Mouse (Mus musculus) MEL (cell line): ENCODE data around the gene Kif3b.

Experiments
- CTCF ChIP-seq, 3 experiments: IDR thresholded peaks in 2 of 3; conservative IDR thresholded peaks in 1 of 3; 2 replicates each; pipeline ENCODE4 v1.5.1; 2011 to 2012; ENCODE audit warnings: low read length in 3 of 3, low read depth in 2 of 3, mild to moderate bottlenecking in 2 of 3, improper control_type of control experiment in 1 of 3, inconsistent platforms in 1 of 3, mixed read lengths in 1 of 3, moderate library complexity in 1 of 3; ENCODE audit not compliant: control insufficient read depth in 1 of 3, insufficient read depth in 1 of 3, poor library complexity in 1 of 3, severe bottlenecking in 1 of 3
- EP300 ChIP-seq, 2 experiments: IDR thresholded peaks; 2 replicates each; pipeline ENCODE4 v1.6.1; 2011; ENCODE audit warnings: improper control_type of control experiment in 2 of 2, low read length in 2 of 2, low read depth in 1 of 2, mild to moderate bottlenecking in 1 of 2
- MAX ChIP-seq: IDR thresholded peaks from 2 replicates; pipeline ENCODE4 v1.6.1; 2011; ENCODE audit warnings: low read length, improper control_type of control experiment
- MXI1 ChIP-seq: IDR thresholded peaks from 2 replicates; pipeline ENCODE4 v1.6.1; 2011; ENCODE audit warnings: mild to moderate bottlenecking, low read depth, low read length, improper control_type of control experiment
- POLR2A ChIP-seq, 2 experiments: IDR thresholded peaks; 2 replicates each; pipeline ENCODE4 v1.6.1; 2011 to 2012; ENCODE audit warnings: low read length in 2 of 2, mild to moderate bottlenecking in 2 of 2, control low read depth in 1 of 2, improper control_type of control experiment in 1 of 2, low read depth in 1 of 2, moderate library complexity in 1 of 2; ENCODE audit not compliant: control insufficient read depth in 1 of 2, insufficient read depth in 1 of 2, poor library complexity in 1 of 2
- POLR2AphosphoS2 ChIP-seq: IDR thresholded peaks from 2 replicates; pipeline ENCODE4 v1.6.1; 2011; ENCODE audit warnings: low read length, improper control_type of control experiment
- ZMIZ1 ChIP-seq: IDR thresholded peaks from 2 replicates; pipeline ENCODE4 v1.6.1; 2012; ENCODE audit warnings: low read depth, mild to moderate bottlenecking, inconsistent platforms, low read length, improper control_type of control experiment, moderate library complexity
- ZNF384 ChIP-seq: IDR thresholded peaks from 2 replicates; pipeline ENCODE4 v1.6.1; 2012; ENCODE audit warnings: low read depth, mild to moderate bottlenecking, inconsistent platforms, low read length, improper control_type of control experiment

- TF ChIP-seq POLR2A (IDR thresholded peaks at IDR 0.05; ENCODE audit: control insufficient read depth in 1 of 2, insufficient read depth in 1 of 2, low read depth in 1 of 2, low read length in 2 of 2, poor library complexity in 1 of 2): no peak
- TF ChIP-seq CTCF (IDR thresholded peaks at IDR 0.05 in 2 of 3, conservative IDR thresholded peaks at IDR 0.05 in 1 of 3; ENCODE audit: control insufficient read depth in 1 of 3, insufficient read depth in 1 of 3, low read depth in 2 of 3, low read length in 3 of 3, poor library complexity in 1 of 3, severe bottlenecking in 1 of 3): no peak
- no peak for TF ChIP-seq MXI1
- TF ChIP-seq ZMIZ1: no peak
- TF ChIP-seq ZNF384: no peak
- no peak for TF ChIP-seq POLR2AphosphoS2
- no peak for TF ChIP-seq EP300 (IDR thresholded peaks at IDR 0.05; ENCODE audit: low read depth in 1 of 2, low read length in 2 of 2)
- no peak for TF ChIP-seq MAX
Measured at GRCm38 (mm10) chr2:153301123-153301522, 9.9 kb downstream of the Kif3b start.
